9 mouse cellular contexts compared by ENCODE assay signal in the genomic region with DNA sequence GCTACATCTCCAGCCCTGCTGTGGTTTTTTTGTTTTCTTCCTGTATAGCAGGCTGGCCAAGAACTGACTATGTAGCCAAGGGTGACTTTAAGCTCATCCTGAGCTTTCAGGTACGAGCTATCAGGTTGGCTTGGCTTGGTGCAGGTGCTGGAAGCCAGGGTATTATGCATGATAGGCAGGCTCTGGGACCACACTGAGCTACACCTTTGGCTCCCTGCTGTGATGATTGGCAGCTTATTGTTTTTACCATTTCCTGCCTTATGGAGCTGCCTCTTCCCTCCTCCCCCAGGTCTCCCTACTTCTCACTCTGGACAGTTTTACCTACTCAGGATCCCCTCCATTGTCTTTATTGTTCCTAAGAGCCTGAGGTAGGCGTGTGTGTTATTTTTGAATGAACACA. TPM values are rescaled to one million over a fixed set of nuclear protein-coding genes. Genes with fewer than 3 reads are reported as not detected.
DNase-seq lines count a peak whose midpoint lies in the region; ATAC-seq and TF ChIP-seq lines count a peak whose summit lies in the region.
"Had no signal": no experiment of that assay in that cellular context is flagged by ENCODE, and none has a peak within 500 bp of the region (broad histone marks: within the 10 kb centered on the region; RNA-seq: fewer than 3 reads in every experiment).

No protein-coding gene starts in this region.

- ATAC-seq in embryonic facial prominence, embryonic 13.5 days (ENCODE audit: insufficient number of reproducible peaks, insufficient read depth, low FRiP score, low TSS enrichment, low read depth), result no peak
- ATAC-seq in intestine, embryonic 15.5 days, result no peak
- ATAC-seq in neural tube, embryonic 12.5 days (ENCODE audit: low FRiP score, low read depth), result no peak

- H3K9me3 ChIP-seq in embryonic facial prominence, embryonic 13.5 days, result no peaks in the 10 kb centered on the region
- H3K9me3 ChIP-seq in intestine, embryonic 15.5 days, result no peaks in the 10 kb centered on the region
- no peaks in the 10 kb centered on the region for H3K9me3 ChIP-seq in neural tube, embryonic 12.5 days

- no peak for DNase-seq in liver, adult 2 months (ENCODE audit: extremely low read depth, low read depth, low spot score)
- no peak for DNase-seq in liver
- no peak for DNase-seq in left cerebral cortex, adult 18-20 months (ENCODE audit: low spot score in 2 of 2)
- DNase-seq in layer of hippocampus, adult 9-11 months, result no peak
- no peak for DNase-seq in adrenal gland, postnatal 14 days
- DNase-seq: kidney, adult 18-20 months had no signal

- H3K4me2 ChIP-seq in embryonic facial prominence, embryonic 13.5 days, result peak overlapping the region; percentile 85
- peak overlapping the region; percentile 77 for H3K4me2 ChIP-seq in intestine, embryonic 15.5 days (replicated peaks)
- H3K4me2 ChIP-seq in neural tube, embryonic 12.5 days (replicated peaks), result peak overlapping the region; percentile 94

- TF ChIP-seq POLR2A in liver, adult 2 months (IDR thresholded peaks at IDR 0.05; ENCODE audit: extremely low read depth, insufficient read depth, low read length), result no peak

- peaks cover 23% of the 10 kb centered on the region for H3K79me2 ChIP-seq in liver, adult 2 months (ENCODE audit: control insufficient read depth, insufficient read depth, low read length)

- peak overlapping the region; percentile 8; the same call in 1 of the 2 replicates for H3K9ac ChIP-seq in liver, adult 2 months (ENCODE audit: low read depth, low read length)
- H3K9ac ChIP-seq in embryonic facial prominence, embryonic 13.5 days, result peak overlapping the region; percentile 98
- peak overlapping the region; percentile 33; the same call in 1 of the 2 replicates for H3K9ac ChIP-seq in intestine, embryonic 15.5 days
- 0 out of 2 replicates have a peak overlapping the region, but pooled peaks have one; percentile 89 for H3K9ac ChIP-seq in neural tube, embryonic 12.5 days

- TF ChIP-seq CTCF in liver, adult 2 months (IDR thresholded peaks at IDR 0.05; ENCODE audit: low read depth, low read length), result no peak

- WGBS in liver, adult 2 months, result 71% methylated on average over 2 of the region's 2 CpGs
- 66% methylated on average over 2 of the region's 2 CpGs for WGBS in embryonic facial prominence, embryonic 13.5 days
- WGBS in intestine, embryonic 15.5 days, result 81% methylated on average over 2 of the region's 2 CpGs
- 73% methylated on average over 2 of the region's 2 CpGs for WGBS in neural tube, embryonic 12.5 days

- no peaks in the 10 kb centered on the region for H3K27me3 ChIP-seq in liver, adult 2 months (ENCODE audit: control insufficient read depth, insufficient read depth, low read length)
- no peaks in the 10 kb centered on the region for H3K27me3 ChIP-seq in embryonic facial prominence, embryonic 13.5 days
- H3K27me3 ChIP-seq in intestine, embryonic 15.5 days (replicated peaks), result no peaks in the 10 kb centered on the region
- H3K27me3 ChIP-seq in neural tube, embryonic 12.5 days (replicated peaks), result no peaks in the 10 kb centered on the region

- no peak overlapping the region for H3K4me3 ChIP-seq in liver, adult 2 months (ENCODE audit: insufficient read depth, low read depth, low read length)
- peak overlapping the region; percentile 99 for H3K4me3 ChIP-seq in embryonic facial prominence, embryonic 13.5 days
- peak overlapping the region; percentile 95 for H3K4me3 ChIP-seq in intestine, embryonic 15.5 days (replicated peaks)
- H3K4me3 ChIP-seq in neural tube, embryonic 12.5 days, result no peak overlapping the region

- H3K27ac ChIP-seq in liver, adult 2 months (replicated peaks; ENCODE audit: insufficient read depth, low read depth, low read length), result no peak overlapping the region
- H3K27ac ChIP-seq in embryonic facial prominence, embryonic 13.5 days, result no peak overlapping the region
- no peak overlapping the region for H3K27ac ChIP-seq in intestine, embryonic 15.5 days
- H3K27ac ChIP-seq in neural tube, embryonic 12.5 days, result no peak overlapping the region

- peaks cover 10% of the 10 kb centered on the region; the same call in 1 of the 2 replicates for H3K4me1 ChIP-seq in liver, adult 2 months (ENCODE audit: control insufficient read depth, insufficient read depth, low read length)
- H3K4me1 ChIP-seq in embryonic facial prominence, embryonic 13.5 days, result peaks cover 17% of the 10 kb centered on the region
- H3K4me1 ChIP-seq in intestine, embryonic 15.5 days (replicated peaks), result peaks cover 14% of the 10 kb centered on the region
- H3K4me1 ChIP-seq in neural tube, embryonic 12.5 days, result peaks cover 19% of the 10 kb centered on the region

- H3K36me3 ChIP-seq in liver, adult 2 months (ENCODE audit: control insufficient read depth, insufficient read depth, low read length), result peaks cover 27% of the 10 kb centered on the region
- peaks cover 32% of the 10 kb centered on the region for H3K36me3 ChIP-seq in embryonic facial prominence, embryonic 13.5 days
- peaks cover 16% of the 10 kb centered on the region for H3K36me3 ChIP-seq in intestine, embryonic 15.5 days
- peaks cover 30% of the 10 kb centered on the region for H3K36me3 ChIP-seq in neural tube, embryonic 12.5 days

RNA-seq across cellular contexts. Expression of a gene that starts 1.0 kb away (rescaled TPM):
- not detected in 2 replicates for total RNA-seq in liver, adult 2 months (2014; rRNA removed)
- 0.21 TPM in 1 of 2 replicates, not detected in the other for polyA plus RNA-seq in liver, adult 2 months (2012; rRNA removed)
- not detected in 2 replicates for polyA plus RNA-seq in embryonic facial prominence, embryonic 13.5 days (2015; fragmentation: Nextera tagmentation; extraction: Ambion mirVana)
- not detected in 2 replicates for polyA plus RNA-seq in intestine, embryonic 15.5 days (2015; fragmentation: Nextera tagmentation; extraction: Ambion mirVana)
- polyA plus RNA-seq in neural tube, embryonic 12.5 days (2016; fragmentation: Nextera tagmentation; extraction: Ambion mirVana), result not detected in 2 replicates
- not detected for total RNA-seq in left cerebral cortex, adult 18-20 months (2021)
- total RNA-seq in adrenal gland, postnatal 14 days (2021), result not detected in 2 replicates

RNA-seq across cellular contexts. Expression of a gene that starts 1.6 kb away (rescaled TPM):
- 32.7 and 41.6 TPM in 2 replicates for total RNA-seq in liver, adult 2 months (2014; rRNA removed)
- polyA plus RNA-seq in liver, adult 2 months (2012; rRNA removed), result 26.1 and 27.3 TPM in 2 replicates
- polyA plus RNA-seq in embryonic facial prominence, embryonic 13.5 days (2015; fragmentation: Nextera tagmentation; extraction: Ambion mirVana), result 58.3 and 60.0 TPM in 2 replicates
- polyA plus RNA-seq in intestine, embryonic 15.5 days (2015; fragmentation: Nextera tagmentation; extraction: Ambion mirVana), result 56.3 and 57.4 TPM in 2 replicates
- polyA plus RNA-seq in neural tube, embryonic 12.5 days (2016; fragmentation: Nextera tagmentation; extraction: Ambion mirVana), result 62.5 and 65.4 TPM in 2 replicates
- 10 to 100 TPM; 63.8 to 63.9 TPM for total RNA-seq in left cerebral cortex, adult 18-20 months (2021)
- 80.1 and 83.2 TPM in 2 replicates for total RNA-seq in adrenal gland, postnatal 14 days (2021)

RNA-seq across cellular contexts. Expression of a gene that starts 14.2 kb away (rescaled TPM):
- total RNA-seq in liver, adult 2 months (2014; rRNA removed), result 17.8 and 18.5 TPM in 2 replicates
- polyA plus RNA-seq in liver, adult 2 months (2012; rRNA removed), result 10.3 and 15.8 TPM in 2 replicates
- polyA plus RNA-seq in embryonic facial prominence, embryonic 13.5 days (2015; fragmentation: Nextera tagmentation; extraction: Ambion mirVana), result 65.9 and 68.9 TPM in 2 replicates
- 101 and 110 TPM in 2 replicates for polyA plus RNA-seq in intestine, embryonic 15.5 days (2015; fragmentation: Nextera tagmentation; extraction: Ambion mirVana)
- polyA plus RNA-seq in neural tube, embryonic 12.5 days (2016; fragmentation: Nextera tagmentation; extraction: Ambion mirVana), result 47.0 and 49.5 TPM in 2 replicates
- 10 to 100 TPM; 12.3 to 14.0 TPM for total RNA-seq in left cerebral cortex, adult 18-20 months (2021)
- total RNA-seq in adrenal gland, postnatal 14 days (2021), result 44.8 and 45.6 TPM in 2 replicates

RNA-seq across cellular contexts. Expression of a gene that starts 59.4 kb away (rescaled TPM):
- total RNA-seq in liver, adult 2 months (2014; rRNA removed), result not detected in 2 replicates
- polyA plus RNA-seq in liver, adult 2 months (2012; rRNA removed), result not detected in 2 replicates
- 0.13 TPM in 1 of 2 replicates, not detected in the other for polyA plus RNA-seq in embryonic facial prominence, embryonic 13.5 days (2015; fragmentation: Nextera tagmentation; extraction: Ambion mirVana)
- not detected in 2 replicates for polyA plus RNA-seq in intestine, embryonic 15.5 days (2015; fragmentation: Nextera tagmentation; extraction: Ambion mirVana)
- polyA plus RNA-seq in neural tube, embryonic 12.5 days (2016; fragmentation: Nextera tagmentation; extraction: Ambion mirVana), result 0.09 TPM in 1 of 2 replicates, not detected in the other
- not detected for total RNA-seq in left cerebral cortex, adult 18-20 months (2021)
- total RNA-seq in adrenal gland, postnatal 14 days (2021), result not detected in 2 replicates

Comparison
In these comparisons a context has a peak if more than half of its experiments do, and no peak if none do; other contexts are left out.
1. H3K4me3 ChIP-seq: peak in embryonic facial prominence, embryonic 13.5 days (single experiment) and intestine, embryonic 15.5 days (single experiment); none in liver, adult 2 months (single experiment) and neural tube, embryonic 12.5 days (single experiment).
2. H3K9ac ChIP-seq: peak in every context shown above with its lines; median percentile 98 in embryonic facial prominence, embryonic 13.5 days; 89 in neural tube, embryonic 12.5 days; 33 in intestine, embryonic 15.5 days; 8 in liver, adult 2 months.
3. Peak in every context shown above with its lines, with median percentiles within 50 percentile points of each other: H3K4me2 ChIP-seq.